Mouse (Mus musculus) hindbrain, embryonic 10.5 days (tissue): Measurements from ENCODE around the gene Tuba1b. TPM values are rescaled to one million over a fixed set of nuclear protein-coding genes. Genes with fewer than 3 reads are reported as not detected.
"Not testable (repeated sequence)": the region's sequence is repeated elsewhere in the genome, so short reads cannot be mapped to it uniquely, and the experiment has no call there.

Experiments used
- DNase-seq: peaks from one replicate; pipeline ENCODE4 v3.0.0-alpha.2; 2017; ENCODE audit warnings: low spot score
- H3K27ac ChIP-seq: fragments of 300-500 bp; sonication (generic); 2 replicates; pipeline ENCODE4 v1.5.1; 2016; ENCODE audit warnings: mild to moderate bottlenecking, moderate library complexity
- H3K27me3 ChIP-seq: fragments of 300-500 bp; sonication (generic); 2 replicates; pipeline ENCODE4 v1.6.1; 2016; ENCODE audit warnings: mild to moderate bottlenecking; ENCODE audit not compliant: poor library complexity, insufficient read depth, severe bottlenecking
- H3K36me3 ChIP-seq: fragments of 300-500 bp; sonication (generic); 2 replicates; pipeline ENCODE4 v1.6.1; 2016; ENCODE audit warnings: mild to moderate bottlenecking, moderate library complexity
- H3K4me1 ChIP-seq: fragments of 300-500 bp; sonication (generic); replicated peaks from 2 replicates; pipeline ENCODE4 v1.6.1; 2016; ENCODE audit warnings: mild to moderate bottlenecking
- H3K4me3 ChIP-seq: fragments of 300-500 bp; sonication (generic); 2 replicates; pipeline ENCODE4 v1.5.1; 2016; ENCODE audit warnings: mild to moderate bottlenecking, moderate library complexity
- H3K9me3 ChIP-seq: fragments of 300-500 bp; sonication (generic); 2 replicates; pipeline ENCODE4 v1.6.1; 2016; ENCODE audit warnings: mild to moderate bottlenecking, moderate library complexity
- WGBS: fragments of 180-500 bp; shearing (Covaris S2); methylation state at CpG from one replicate; pipeline ENCODE4 v1.1.7; 2016; 5-methylcytosine and 5-hydroxymethylcytosine counted together
- polyA plus RNA-seq: library from polyadenylated mRNA; unstranded; fragments of >200 nt; fragmentation: Nextera tagmentation; extraction: Ambion mirVana; gene quantifications from 2 replicates; pipeline ENCODE4 v1.2.1, GENCODE M21; 2016

Tuba1b gene
- polyA plus RNA-seq, 1 experiment from 2014 or later, result 2,254 TPM

DNA sequence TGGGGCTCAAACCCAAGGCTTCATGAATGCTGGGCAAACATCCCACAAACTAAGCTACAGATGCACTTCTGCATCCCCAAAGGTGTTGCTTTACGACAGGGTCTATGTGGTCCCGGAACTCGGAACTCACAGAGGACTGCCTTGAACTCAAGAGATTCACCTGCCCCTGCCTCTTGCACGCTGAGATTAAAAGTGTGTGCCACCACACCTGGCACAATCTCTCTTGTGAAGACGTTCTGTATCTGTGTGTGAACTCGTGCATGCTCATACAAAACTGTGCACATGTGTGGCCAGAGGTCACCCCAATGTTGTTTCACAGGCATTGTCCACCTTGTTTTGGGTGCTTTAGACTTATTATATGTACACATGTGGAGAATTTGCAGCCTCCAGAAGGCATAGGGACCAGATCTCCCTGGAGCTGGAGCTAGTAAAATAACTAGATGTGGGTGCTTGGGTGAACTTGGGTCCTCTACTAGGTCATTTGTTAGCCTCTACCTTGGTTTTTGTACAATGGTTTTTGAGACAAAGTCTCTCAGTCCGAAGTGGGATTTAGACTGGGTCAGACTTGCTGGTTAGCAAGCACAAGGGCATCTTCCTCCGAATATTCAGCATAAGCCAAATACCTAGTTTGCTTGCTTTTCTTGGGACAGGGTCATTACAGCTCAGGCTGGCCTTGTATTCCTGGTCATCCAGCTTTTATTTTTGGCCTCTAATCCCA is 4.2 kb downstream of the Tuba1b start:
- WGBS, result 60% methylated on average over 8 of the region's 8 CpGs
- Histone ChIP-seq H3K4me3 (no peak overlapping the region; the same call in 1 of the 2 replicates), H3K9me3 (no peaks in the 10 kb centered on the region), H3K36me3 (peaks cover 26% of the 10 kb centered on the region), H3K27me3 (no peaks in the 10 kb centered on the region), H3K27ac (no peak overlapping the region), H3K4me1 (peaks cover 25% of the 10 kb centered on the region)
- no peak for DNase-seq

DNA sequence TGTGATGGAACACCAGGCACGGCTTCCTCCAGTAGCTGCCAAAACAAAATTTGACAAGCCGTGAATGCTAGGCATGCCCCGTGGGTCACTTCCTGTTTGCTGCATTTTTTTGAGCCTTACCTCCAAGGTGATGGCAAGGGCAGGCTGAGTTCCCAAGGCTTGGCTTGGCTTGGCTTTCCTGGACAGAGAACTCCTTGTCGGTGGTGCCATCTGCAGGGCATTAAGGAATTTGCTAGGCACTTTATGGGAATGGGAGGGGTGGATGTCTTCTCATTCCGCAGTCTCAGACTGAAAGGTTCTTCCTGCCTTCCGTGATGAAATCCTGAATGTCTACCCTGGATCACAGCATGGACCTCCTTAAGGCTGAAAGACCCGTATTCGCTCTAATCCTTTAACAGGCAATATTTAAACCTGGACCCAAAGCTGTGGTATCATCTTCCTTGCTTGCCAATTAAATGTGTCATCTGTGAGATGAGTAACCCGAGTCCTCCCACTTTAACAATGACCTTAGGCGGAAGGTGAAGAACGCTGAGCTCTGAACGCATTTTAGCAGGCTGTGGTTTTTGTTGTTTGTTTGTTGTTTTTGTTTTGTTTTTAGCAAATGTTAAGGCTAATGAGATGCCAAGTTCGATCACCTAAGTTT is 5.6 kb downstream of the Tuba1b start:
- H3K27ac ChIP-seq, result no peak overlapping the region
- H3K4me3 ChIP-seq, result no peak overlapping the region
- H3K36me3 ChIP-seq, result peaks cover 26% of the 10 kb centered on the region
- peak; percentile 71 for DNase-seq
- H3K27me3 ChIP-seq, result no peaks in the 10 kb centered on the region
- 19% methylated on average over 13 of the region's 13 CpGs for WGBS
- peaks cover 17% of the 10 kb centered on the region for H3K4me1 ChIP-seq
- no peaks in the 10 kb centered on the region for H3K9me3 ChIP-seq

DNA sequence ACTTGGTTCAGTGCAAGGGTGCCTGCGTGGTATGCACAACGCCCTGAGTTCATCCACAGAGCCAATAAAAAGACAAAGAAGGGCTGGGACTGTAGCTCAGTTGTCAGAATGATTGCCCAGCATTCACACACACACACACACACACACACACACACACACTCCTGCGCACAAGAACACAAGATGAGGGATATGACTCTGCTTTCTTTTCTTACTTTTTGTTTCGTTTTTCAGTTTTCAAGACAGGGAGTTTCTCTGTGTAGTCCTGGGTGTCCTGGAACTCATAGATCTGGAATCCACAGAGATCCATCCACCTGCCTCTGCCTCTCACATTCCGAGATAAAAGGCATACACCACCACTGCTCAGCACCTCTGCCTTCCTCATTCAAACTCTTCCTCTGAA is 6.8 kb downstream of the Tuba1b start:
- Histone ChIP-seq H3K27me3 (no peaks in the 10 kb centered on the region), H3K9me3 (no peaks in the 10 kb centered on the region), H3K27ac (no peak overlapping the region), H3K4me1 (peaks cover 13% of the 10 kb centered on the region; the same call in 1 of the 2 replicates), H3K4me3 (no peak overlapping the region), H3K36me3 (peaks cover 22% of the 10 kb centered on the region)
- WGBS, result 84% methylated on average over 5 of the region's 5 CpGs
- no peak for DNase-seq

DNA sequence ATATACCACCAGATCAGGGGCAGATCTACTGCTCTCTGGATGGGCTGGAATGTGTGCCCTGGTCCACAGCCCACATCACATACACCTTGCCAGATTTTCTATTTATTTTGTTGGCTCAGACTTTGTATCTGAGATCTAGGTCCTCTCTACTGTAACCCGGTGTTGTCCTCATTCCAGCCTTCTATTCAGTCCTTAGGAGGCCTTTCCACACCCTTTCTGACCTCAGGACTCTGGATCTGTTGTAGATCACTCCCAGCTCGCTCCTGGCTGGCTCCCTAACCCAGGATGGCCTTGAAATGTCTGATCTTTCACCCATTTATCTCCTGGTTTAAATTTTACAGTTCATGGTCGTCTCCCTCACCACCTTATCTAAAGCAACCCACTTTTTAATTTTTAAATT is 9.7 kb downstream of the Tuba1b start:
- peaks cover 13% of the 10 kb centered on the region; the same call in 1 of the 2 replicates for H3K4me1 ChIP-seq
- no peak overlapping the region for H3K27ac ChIP-seq
- H3K9me3 ChIP-seq, result no peaks in the 10 kb centered on the region
- H3K4me3 ChIP-seq, result no peak overlapping the region
- no peaks in the 10 kb centered on the region for H3K27me3 ChIP-seq
- 80% methylated on average over 3 of the region's 3 CpGs for WGBS
- no peak for DNase-seq
- peaks cover 8% of the 10 kb centered on the region; the same call in 1 of the 2 replicates for H3K36me3 ChIP-seq

DNA sequence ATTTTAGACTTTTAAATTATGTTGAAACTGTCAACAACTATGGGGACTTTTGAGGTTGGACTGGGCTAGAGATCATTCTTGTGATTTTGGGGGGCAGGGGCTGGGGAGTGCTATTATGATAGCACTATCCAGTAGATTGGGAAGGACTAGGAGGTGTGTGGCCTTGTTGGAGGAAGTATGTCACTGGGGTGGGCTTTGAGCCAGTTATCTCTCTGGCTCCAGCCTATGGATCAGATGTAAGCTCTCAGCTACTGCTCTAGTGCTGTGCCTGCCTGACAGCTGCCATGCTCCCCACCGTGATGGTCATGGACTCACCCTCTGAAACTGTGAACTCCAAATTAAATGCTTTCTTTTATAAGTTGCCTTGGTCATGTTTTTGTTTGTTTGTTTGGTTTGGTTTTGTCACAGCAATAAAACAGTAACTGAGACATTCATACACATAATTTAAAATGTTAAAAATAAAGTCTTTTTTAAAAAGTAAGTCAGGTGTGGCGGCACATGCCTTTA is 11.3 kb downstream of the Tuba1b start:
- 91% methylated on average over 2 of the region's 2 CpGs for WGBS
- Histone ChIP-seq H3K4me3 (no peak overlapping the region), H3K36me3 (peaks cover 8% of the 10 kb centered on the region; the same call in 1 of the 2 replicates), H3K4me1 (peaks cover 6% of the 10 kb centered on the region), H3K9me3 (no peaks in the 10 kb centered on the region), H3K27me3 (no peaks in the 10 kb centered on the region), H3K27ac (no peak overlapping the region)
- no peak for DNase-seq

DNA sequence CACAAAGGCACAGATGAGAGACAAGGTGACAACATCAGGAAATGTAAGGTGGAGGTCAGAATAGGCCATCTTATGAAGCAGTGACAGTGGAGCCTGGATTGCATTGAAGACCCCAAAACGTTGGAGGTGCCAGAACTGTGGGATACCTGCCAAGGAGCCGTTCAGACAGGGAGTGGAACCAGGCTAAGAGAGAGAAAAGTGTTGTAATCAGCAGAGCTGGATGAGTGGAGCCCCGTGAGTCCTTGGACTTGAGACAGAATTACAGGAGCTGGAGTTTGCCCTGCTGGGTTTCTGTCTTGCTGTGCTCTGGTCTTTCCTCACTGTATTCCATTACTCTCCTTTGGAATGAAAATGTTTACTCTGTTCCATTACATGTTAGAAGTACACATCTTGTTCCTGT is 11.8 kb downstream of the Tuba1b start:
- peaks cover 8% of the 10 kb centered on the region; the same call in 1 of the 2 replicates for H3K36me3 ChIP-seq
- H3K4me3 ChIP-seq, result no peak overlapping the region
- no peak overlapping the region for H3K27ac ChIP-seq
- H3K9me3 ChIP-seq, result no peaks in the 10 kb centered on the region
- WGBS, result 63% methylated on average over 3 of the region's 3 CpGs
- H3K4me1 ChIP-seq, result peaks cover 7% of the 10 kb centered on the region
- no peaks in the 10 kb centered on the region for H3K27me3 ChIP-seq
- no peak for DNase-seq

DNA sequence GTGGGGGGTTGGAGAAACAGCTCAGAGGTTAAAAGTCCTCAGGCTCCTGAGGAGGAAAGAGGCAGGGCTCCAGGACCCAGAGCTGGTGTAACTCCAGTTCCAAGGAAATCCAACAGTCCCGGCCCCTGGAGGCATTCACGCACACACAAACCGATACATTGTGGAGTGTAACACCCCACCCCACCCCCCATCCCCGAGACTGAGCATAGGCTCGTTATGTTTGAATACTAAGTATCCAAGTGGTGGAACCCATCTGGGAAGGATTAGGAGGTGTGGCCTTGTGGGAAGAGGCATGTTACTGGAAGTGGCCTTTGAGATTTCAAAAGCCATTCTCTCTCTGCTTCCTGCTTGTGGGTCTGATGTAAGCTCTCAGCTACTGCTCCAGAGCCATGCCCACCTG is 12.9 kb downstream of the Tuba1b start:
- Histone ChIP-seq H3K4me1 (peaks cover 18% of the 10 kb centered on the region), H3K36me3 (peaks cover 8% of the 10 kb centered on the region; the same call in 1 of the 2 replicates), H3K27me3 (no peaks in the 10 kb centered on the region), H3K4me3 (no peak overlapping the region), H3K27ac (no peak overlapping the region), H3K9me3 (no peaks in the 10 kb centered on the region)
- DNase-seq, result no peak
- WGBS, result 87% methylated on average over 5 of the region's 5 CpGs

DNA sequence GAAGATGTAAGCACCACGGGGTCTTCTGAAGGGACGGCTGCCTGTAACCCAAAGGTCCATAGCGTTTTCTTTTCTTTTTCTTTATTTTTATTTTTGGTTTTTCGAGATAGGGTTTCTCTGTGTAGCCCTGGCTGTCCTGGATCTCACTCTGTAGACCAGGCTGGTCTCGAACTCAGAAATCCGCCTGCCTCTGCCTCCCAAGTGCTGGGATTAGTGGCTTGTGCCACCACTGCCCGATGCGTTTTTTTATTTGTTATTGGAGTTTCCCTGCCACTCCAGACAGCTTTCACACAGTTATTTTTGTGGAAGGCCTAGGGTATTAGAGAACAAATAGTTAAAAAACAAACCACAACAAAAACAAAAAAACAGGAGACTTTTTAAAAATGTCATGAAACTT is 15.9 kb downstream of the Tuba1b start:
- H3K27me3 ChIP-seq, DNase-seq, H3K9me3 ChIP-seq: not testable (repeated sequence)
- Histone ChIP-seq H3K36me3 (peaks cover 29% of the 10 kb centered on the region), H3K4me1 (peaks cover 35% of the 10 kb centered on the region), H3K4me3 (peak overlapping the region; percentile 95), H3K27ac (peak overlapping the region; percentile 96)
- 28% methylated on average over 8 of the region's 8 CpGs for WGBS

DNA sequence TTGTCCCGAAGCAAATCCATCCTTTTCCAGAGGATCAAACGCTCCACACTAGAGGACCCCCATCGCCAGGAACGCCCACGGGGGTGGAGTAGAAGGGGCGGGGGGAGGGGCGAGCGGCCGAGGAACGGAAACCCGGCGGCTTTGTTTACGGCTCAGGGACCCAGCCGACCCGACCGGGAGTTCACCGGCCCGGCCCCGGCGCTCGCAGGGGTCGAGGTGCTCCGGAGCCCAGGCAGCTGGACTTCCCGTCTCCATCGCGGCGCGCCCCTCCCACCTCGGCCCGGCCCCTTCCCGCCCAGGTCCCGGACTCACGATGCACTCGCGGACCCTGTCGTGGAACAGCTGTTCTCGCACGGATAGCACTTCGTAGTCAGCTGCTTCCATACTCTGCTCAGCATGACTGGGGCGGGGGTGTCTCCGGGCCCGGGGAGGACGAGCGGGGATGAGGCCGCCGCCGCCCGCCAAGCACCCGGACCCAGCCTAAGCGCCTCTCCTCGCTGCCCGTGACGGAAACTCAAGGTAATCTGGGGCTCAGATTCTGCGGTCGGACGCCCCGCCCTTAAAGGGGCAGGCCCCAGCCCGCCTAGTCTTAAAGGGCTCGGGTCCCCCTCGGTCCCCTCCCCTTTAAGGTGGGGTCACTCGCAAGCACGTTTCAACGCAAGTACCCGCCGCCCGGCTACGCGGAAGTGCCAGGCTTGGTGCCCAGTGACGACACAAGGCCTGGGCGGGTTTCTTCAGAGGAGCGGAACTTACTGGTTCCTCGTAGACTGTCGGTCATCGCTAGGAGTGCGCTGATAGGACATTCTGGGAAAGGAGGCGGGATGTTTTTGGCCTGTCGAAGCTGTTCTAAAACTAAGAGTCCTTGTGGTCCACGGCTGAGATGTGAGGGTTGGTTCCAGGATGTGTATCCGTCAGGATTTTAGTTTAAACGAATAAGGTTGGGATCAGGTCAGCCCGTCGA is 16.5 kb downstream of the Tuba1b start, which contains the start of gene Lmbr1l:
Gene Lmbr1l, minus strand, starts transcription at position 694 of the 961 bp plus-strand sequence.
- WGBS, result under 1% methylated on average over 82 of the region's 82 CpGs
- Histone ChIP-seq H3K27me3 (no peaks in the 10 kb centered on the region), H3K36me3 (peaks cover 35% of the 10 kb centered on the region), H3K4me1 (peaks cover 35% of the 10 kb centered on the region), H3K27ac (peak within 1 kb of the TSS; percentile 96), H3K9me3 (no peaks in the 10 kb centered on the region), H3K4me3 (peak within 1 kb of the TSS; percentile 95)
- peak; percentile 99 for DNase-seq

DNA sequence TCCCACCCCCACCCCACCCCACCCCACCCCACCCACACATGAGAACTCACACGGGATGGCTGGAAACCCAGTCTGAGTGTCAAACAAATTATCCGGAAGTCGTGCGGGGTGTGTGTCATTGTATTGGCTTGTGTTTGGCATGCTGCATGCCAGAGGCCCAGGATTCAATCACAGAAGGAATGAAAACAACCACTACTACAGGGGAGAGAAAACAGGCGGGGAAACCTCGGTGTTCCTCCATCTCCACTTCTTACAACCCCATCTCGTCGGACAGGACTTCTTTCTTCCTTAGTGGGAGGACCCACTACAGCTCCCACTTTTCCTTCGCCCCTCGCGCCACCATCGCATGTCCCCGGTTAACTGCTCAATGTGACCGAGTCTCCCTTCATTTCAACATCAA is 17.3 kb downstream of the Tuba1b start:
- peak overlapping the region; percentile 96 for H3K27ac ChIP-seq
- peaks cover 35% of the 10 kb centered on the region for H3K4me1 ChIP-seq
- DNase-seq, result no peak
- H3K36me3 ChIP-seq, result peaks cover 43% of the 10 kb centered on the region
- WGBS, result 0% methylated on average over 14 of the region's 14 CpGs
- no peaks in the 10 kb centered on the region for H3K9me3 ChIP-seq
- H3K4me3 ChIP-seq, result peak overlapping the region; percentile 95
- H3K27me3 ChIP-seq, result no peaks in the 10 kb centered on the region

DNA sequence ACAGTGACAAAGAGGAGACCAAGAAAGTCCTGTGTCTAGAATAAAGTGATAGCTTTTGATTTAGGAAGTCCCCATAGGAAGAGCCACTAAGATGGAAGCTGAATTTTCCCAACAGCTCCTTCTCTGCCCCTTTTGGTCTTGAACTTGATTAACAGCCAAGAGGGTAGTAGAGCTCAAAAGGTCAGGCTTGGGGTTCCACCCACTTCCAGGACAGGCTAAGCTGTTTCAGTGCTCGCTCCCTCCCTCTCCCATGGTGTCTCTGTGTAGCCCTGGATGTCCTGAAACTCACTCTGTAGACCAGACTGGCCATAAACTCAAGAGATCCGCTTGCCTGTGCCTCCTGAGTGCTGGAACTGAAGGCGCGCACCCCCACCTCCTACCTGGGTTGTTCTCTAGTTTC is 18.3 kb downstream of the Tuba1b start:
- WGBS, result 95% methylated on average over 4 of the region's 4 CpGs
- DNase-seq, result no peak
- peaks cover 48% of the 10 kb centered on the region for H3K36me3 ChIP-seq
- peaks cover 35% of the 10 kb centered on the region for H3K4me1 ChIP-seq
- peak overlapping the region; percentile 95 for H3K4me3 ChIP-seq
- H3K27ac ChIP-seq, result peak overlapping the region; percentile 96; the same call in 1 of the 2 replicates
- H3K27me3 ChIP-seq, result no peaks in the 10 kb centered on the region
- no peaks in the 10 kb centered on the region for H3K9me3 ChIP-seq

DNA sequence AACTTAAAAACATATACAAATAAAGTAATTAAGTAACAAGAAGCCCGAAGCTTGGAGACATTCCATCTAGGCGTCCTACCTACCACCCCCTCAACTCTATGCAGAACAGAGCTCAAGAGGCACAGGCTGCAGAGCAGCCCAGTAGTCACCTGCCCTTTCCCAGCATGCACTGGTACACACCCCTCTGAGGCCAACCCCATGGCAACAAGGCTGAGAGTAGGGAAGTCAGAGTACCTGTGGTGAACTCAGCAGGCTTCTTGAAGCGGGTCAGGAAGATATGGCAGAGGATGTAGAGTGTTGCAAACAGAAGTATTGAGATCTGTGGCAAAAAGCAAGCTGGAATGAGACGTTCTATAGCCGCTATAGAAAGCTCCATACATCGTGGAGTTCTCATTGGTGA is 19.5 kb downstream of the Tuba1b start:
- peaks cover 59% of the 10 kb centered on the region for H3K36me3 ChIP-seq
- no peaks in the 10 kb centered on the region for H3K9me3 ChIP-seq

More for the DNA sequence above, 19.5 kb downstream of the Tuba1b start:
- no peaks in the 10 kb centered on the region for H3K27me3 ChIP-seq
- peaks cover 35% of the 10 kb centered on the region for H3K4me1 ChIP-seq
- WGBS, result 93% methylated on average over 6 of the region's 6 CpGs
- no peak for DNase-seq
- no peak overlapping the region for H3K27ac ChIP-seq
- no peak overlapping the region; the same call in 1 of the 2 replicates for H3K4me3 ChIP-seq
